Mouse (Mus musculus) right cerebral cortex, postnatal 4 days (tissue): ENCODE measurements at regions not wholly inside any gene's neighbourhood (a gene's known extent, or its start where the extent isn't known, plus 50 kb on each side); places are given as distances from the start of the nearest gene placed in this dataset.
"Not testable (repeated sequence)": the region's sequence is repeated elsewhere in the genome, so short reads cannot be mapped to it uniquely, and the experiment has no call there.

Experiments
- DNase-seq: peaks from one replicate; pipeline ENCODE4 v3.0.0-alpha.2; 2022

DNA sequence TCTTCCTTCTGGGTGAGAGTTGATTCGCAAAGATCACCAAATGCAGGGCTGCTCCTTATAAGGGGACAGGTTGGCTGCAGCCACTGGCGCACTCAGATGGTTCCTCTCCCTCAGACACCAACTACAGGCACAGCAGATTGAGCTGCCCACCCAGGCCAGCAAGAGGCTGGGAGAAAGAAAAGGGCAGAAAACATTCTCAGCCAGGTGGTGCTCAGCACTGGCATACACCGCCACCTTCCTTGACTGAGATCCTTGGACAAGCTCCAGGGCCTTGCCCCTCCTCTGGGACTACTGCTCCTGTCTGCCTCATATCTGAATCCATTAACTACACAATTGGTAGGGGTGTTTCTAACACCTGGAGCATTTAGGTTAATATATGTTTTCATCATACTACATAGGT, 110.4 kb upstream of the Pou3f3 start:
- DNase-seq = no peak

DNA sequence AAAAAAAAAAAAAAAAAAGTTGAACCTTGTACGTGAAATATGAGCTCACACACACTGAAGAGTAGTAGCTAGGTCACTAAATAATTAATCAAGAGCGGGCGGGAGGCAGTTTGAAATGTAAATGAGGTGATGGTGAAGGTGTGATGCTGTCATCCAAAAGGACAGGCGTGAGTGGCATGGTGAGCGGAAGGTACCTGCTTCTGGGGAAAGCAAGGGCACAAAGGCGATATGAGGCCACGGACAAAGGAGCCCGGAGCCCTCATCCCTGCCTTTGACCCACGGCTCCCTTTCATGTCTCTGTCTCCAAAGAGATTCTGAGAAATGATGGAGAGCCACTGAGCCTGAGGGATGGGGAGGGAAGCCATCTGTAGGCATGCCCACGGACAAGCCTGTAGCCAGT, 107.1 kb upstream of the Pou3f3 start:
- DNase-seq = no peak

DNA sequence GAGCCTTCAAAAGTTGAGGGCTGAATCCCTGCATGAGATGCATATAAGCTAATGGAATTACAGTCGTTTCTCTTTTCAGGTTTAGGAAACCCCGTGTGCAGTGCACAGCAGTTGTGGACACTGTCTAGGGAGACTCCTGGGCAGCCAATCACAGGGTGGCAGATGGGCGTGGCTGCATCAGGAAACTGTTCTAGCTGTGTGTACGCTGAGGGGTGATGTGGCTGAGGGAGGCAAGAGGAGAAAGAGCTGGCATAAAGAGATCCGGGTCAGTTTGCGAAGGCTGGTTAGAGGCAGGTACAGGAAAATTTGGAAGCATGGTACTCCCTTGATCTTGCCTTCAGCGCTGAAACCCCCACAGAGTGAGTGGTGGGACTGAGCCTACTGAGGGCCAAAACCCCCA, 106.1 kb upstream of the Pou3f3 start:
- DNase-seq = no peak

DNA sequence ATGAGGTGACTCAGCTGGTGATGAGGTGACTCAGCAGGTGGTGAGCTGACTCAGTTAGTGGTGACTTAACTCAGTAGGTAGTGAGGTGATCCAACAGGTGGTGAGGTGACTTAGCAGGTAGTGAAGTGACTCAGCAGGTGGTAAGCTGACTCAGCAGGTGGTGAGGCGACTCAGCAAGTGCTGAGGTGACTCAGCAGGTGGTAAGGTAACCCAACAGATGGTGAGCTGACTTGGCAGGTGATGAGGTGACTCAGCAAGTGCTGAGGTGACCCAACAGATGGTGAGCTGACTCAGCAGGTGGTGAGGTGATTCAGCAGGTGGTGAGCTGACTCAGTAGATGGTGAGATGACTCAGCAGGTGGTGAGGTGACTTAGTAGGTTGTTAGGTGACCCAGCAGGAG, 103.7 kb upstream of the Pou3f3 start:
- no peak for DNase-seq

DNA sequence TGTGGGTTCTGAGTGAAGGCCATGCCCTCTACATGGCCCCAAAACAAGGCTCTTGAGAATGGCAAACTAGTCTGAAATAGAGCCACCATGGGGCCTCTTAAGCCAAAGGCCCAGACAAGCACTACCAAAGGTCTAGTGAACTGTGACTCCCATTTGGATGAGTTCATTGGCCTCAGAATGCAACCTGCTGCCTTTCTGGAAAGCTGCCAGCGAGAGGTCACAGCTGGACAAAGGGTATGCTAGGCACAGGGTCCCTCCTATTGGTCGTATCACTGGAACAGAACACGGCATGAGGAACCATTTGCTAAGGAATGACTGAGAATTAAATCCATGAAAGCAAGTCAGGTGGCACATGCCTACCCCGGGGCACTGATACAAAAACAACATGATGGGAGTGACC, 98.5 kb upstream of the Pou3f3 start:
- DNase-seq = no peak

DNA sequence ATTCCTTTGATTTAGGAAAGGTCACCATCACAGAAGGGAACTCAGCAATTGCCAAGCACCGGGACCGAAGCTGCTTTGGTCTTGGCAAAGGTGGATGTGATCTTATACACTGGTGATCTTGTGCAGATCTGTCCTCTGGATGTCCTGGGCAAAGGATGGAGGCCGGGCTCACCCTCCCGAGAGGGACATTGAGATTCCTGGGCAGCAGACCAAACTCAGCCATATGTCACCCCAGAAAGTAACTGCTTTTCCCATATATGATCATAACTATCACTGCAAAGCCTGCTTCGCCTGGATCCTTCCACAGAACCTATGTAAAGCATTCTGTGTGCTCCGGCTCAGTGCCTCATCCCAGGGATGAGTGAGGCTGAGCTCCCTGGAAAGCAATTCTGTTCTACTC, 96.3 kb upstream of the Pou3f3 start:
- DNase-seq = peak; percentile 15

DNA sequence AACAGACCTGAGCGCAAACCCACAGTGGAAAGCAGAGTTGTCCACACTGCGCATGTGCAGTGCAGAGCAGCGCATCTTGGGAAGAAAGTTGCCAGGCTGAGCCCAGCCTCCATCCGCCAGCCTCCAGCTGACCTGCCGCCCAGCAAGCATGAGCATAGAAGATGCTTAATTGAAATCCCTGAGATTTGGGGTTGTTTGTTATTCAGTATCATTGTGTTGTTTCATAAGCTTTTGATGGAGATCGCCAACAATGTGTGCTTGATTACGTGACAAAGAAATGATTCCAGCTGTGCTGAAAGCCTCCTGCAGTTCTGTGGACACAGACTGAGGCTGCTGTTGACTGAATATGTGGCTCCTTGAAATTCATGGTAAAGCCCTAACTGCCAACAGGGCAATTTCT, 89.3 kb upstream of the Pou3f3 start:
- DNase-seq = no peak

DNA sequence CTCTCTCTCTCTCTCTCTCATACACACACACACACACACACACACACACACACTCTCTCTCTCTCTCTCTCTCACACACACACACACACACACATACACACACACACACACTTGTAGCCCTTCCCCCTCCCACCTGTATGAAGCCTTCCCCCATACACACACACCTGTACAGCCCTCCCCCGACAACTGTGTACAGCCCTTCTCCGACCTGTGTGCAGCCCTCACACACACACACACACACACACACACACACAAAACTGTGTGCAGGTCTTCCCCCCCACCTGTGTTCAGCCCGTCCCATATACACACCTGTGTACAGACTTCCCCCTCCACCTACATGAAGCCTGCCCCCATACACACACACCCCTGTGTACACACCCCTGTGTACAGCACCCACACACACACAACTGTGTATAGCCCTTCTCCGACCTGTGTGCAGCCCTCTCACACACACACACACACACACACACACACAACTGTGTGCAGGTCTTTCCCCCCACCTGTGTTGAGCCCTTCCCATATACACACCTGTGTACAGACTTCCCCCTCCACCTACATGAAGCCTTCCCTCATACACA, 88.0 kb upstream of the Pou3f3 start:
- DNase-seq = not testable (repeated sequence)

DNA sequence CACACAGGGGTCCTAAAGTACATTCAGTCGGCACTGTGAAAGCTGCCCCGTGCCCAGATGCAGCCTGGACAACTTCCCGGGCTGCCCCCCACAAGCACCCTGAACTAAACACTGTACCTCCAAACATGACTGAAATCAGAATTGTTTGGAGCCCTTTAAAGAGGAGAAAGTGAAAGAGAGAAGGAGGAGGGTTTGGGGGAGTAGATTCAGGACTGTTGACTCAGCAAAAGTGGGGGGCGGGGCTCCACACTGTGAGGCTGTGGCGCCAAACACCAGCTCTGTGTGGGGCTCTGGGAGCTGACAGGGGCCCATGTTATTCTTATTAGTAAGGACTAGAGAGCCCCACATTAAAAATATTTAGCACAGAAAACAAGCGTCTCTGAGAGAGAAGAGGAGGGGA, 71.8 kb upstream of the Pou3f3 start:
- no peak for DNase-seq

DNA sequence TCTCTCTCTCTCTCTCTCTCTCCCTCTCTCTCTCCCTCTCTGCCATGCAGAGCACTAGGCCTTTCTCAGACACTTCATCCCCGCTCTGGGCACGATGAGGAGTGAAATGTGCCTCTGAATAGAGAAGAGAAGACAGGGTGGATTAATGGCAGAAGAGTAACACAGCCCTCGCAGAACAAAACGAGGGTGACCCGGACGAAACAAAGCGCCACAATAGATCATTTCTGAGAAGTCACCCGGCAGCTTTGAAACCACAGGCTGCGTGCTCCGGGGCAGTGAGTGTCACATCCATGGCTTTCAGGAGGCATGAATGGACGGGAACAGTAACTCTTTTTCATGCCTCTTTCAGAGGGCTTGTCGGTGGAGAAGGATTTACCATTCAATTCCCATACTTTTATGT, 66.8 kb upstream of the Pou3f3 start:
- no peak for DNase-seq

DNA sequence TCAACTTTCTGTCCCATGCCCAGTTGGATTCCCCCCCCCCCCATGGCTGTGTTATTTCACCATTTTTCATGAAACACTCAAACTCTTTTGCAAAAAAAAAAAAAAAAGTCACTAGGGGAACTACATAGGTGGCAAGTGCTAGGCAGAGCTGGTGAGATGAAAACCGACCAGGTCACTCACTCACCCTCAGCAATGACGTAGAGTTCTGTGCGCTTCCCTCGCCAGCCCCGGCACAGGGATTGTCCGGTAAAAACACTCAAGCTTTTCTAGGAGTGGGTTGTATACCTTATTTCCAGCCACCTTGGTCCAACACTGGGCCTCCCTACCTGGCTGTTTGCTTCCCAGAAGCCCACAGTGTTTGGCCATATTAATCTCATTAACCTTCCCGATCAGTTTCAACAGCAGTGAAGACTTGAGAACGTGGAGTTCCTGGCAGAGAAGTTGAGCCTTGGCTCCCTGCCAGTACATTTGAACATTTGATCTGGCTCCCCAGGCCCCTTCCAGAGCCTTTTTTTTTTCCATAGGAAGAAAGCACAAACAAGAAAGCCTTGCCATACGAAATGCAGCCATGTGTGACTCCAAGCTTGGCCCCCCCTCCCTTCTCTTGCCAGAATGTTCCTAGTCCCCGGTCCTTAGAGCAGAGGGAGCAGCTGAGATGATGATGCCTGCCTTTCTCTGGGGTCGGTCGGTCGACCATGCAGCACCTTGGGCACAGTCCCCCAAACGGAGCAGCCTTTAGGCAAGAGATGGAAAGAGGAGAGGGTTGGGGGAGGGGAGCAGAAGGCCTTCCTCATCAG, 65.9 kb upstream of the Pou3f3 start:
- DNase-seq = peak; percentile 22

DNA sequence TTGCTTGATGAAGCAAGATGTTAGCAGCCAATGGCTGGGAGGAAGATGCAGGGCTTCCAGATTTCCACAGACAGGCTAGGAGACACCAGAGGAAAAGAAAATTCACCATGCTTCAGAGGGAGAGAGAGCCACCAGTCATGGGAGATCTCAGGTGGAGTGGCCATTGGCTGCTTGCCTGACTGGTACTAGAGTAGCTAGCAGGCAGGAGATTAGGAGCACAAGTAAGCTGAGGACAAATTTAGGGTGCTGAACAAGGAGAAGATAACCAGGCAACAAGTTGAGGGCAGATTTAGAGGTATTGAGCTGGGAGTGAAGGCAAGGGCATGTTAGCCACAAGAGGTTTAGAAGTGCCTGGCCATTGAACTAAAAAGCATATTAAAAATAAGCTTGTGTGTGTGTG, 63.3 kb upstream of the Pou3f3 start:
- no peak for DNase-seq

DNA sequence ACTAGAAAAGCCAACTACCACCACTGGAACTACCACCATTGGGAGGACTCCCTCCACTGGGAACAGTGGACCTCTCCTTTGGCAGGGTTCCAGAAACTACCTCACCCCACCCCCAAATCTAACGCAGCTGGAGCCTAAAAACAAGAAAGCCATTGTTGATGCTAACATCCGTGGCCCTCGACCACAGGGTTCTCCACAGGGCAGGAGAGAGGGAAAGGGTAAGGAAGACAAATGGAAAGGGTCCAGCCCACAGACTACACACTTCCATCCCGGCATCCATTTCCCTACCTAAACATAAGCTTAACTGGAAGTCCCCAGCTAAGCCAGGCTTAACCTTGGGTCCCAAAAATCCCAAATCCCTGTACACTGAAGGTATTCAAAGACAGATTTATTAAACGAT, 59.0 kb upstream of the Pou3f3 start:
- no peak for DNase-seq
